Mouse (Mus musculus) embryonic facial prominence, embryonic 11.5 days (tissue): Measurements from ENCODE around the gene Syce2. TPM values are rescaled to one million over a fixed set of nuclear protein-coding genes. Genes with fewer than 3 reads are reported as not detected.

Experiments
- ATAC-seq: fragments of 200-750 bp; cut with Nextera tagmentation; replicated peaks from 2 replicates; pipeline ENCODE4 v1.8.0; 2017; ENCODE audit warnings: low read depth; ENCODE audit not compliant: insufficient number of reproducible peaks, low FRiP score, low TSS enrichment
- DNase-seq: peaks from one replicate; pipeline ENCODE4 v3.0.0-alpha.2; 2015; ENCODE audit warnings: low spot score
- H3K27ac ChIP-seq: fragments of 300-500 bp; sonication (generic); replicated peaks from 2 replicates; pipeline ENCODE4 v1.5.1; 2014; ENCODE audit warnings: mild to moderate bottlenecking, low read depth, low read length, control low read depth
- H3K27me3 ChIP-seq: fragments of 300-500 bp; sonication (generic); 2 replicates; pipeline ENCODE4 v1.6.1; 2014; ENCODE audit warnings: mild to moderate bottlenecking, low read length, moderate library complexity, mixed read lengths; ENCODE audit not compliant: control insufficient read depth, insufficient read depth
- H3K36me3 ChIP-seq: fragments of 300-500 bp; sonication (generic); replicated peaks from 2 replicates; pipeline ENCODE4 v1.6.1; 2014; ENCODE audit warnings: low read depth, mild to moderate bottlenecking, low read length, moderate library complexity, mixed read lengths; ENCODE audit not compliant: control insufficient read depth, insufficient read depth
- H3K4me1 ChIP-seq: fragments of 300-500 bp; sonication (generic); 2 replicates; pipeline ENCODE4 v1.6.1; 2014; ENCODE audit warnings: low read length, mixed read lengths; ENCODE audit not compliant: control insufficient read depth, insufficient read depth
- H3K4me2 ChIP-seq: fragments of 300-500 bp; sonication (generic); 2 replicates; pipeline ENCODE4 v1.6.1; 2014; ENCODE audit warnings: low read depth, mild to moderate bottlenecking, control low read depth, low read length, moderate library complexity
- H3K4me3 ChIP-seq: fragments of 300-500 bp; sonication (generic); 2 replicates; pipeline ENCODE4 v1.5.1; 2014; ENCODE audit warnings: low read depth, low read length, control low read depth
- H3K9ac ChIP-seq: fragments of 300-500 bp; sonication (generic); replicated peaks from 2 replicates; pipeline ENCODE4 v1.6.1; 2014; ENCODE audit warnings: mild to moderate bottlenecking, control low read depth, low read length
- H3K9me3 ChIP-seq: fragments of 300-500 bp; sonication (generic); replicated peaks from 2 replicates; pipeline ENCODE4 v1.6.1; 2016; ENCODE audit warnings: mild to moderate bottlenecking, low read length, inconsistent platforms, mixed read lengths; ENCODE audit not compliant: control insufficient read depth
- WGBS: fragments of 180-500 bp; shearing (Covaris S2); extraction: QIAGEN DNeasy Blood & Tissue Kit; methylation state at CpG from one replicate; pipeline ENCODE4 v1.1.7; 2014; 5-methylcytosine and 5-hydroxymethylcytosine counted together
- polyA plus RNA-seq: library from polyadenylated mRNA; unstranded; fragments of >200 nt; fragmentation: Nextera tagmentation; extraction: Ambion mirVana; gene quantifications from 2 replicates; pipeline ENCODE4 v1.2.1, GENCODE M21; 2014

Syce2 gene
- polyA plus RNA-seq, 1 experiment from 2014 or later, result 89.2 TPM

DNA sequence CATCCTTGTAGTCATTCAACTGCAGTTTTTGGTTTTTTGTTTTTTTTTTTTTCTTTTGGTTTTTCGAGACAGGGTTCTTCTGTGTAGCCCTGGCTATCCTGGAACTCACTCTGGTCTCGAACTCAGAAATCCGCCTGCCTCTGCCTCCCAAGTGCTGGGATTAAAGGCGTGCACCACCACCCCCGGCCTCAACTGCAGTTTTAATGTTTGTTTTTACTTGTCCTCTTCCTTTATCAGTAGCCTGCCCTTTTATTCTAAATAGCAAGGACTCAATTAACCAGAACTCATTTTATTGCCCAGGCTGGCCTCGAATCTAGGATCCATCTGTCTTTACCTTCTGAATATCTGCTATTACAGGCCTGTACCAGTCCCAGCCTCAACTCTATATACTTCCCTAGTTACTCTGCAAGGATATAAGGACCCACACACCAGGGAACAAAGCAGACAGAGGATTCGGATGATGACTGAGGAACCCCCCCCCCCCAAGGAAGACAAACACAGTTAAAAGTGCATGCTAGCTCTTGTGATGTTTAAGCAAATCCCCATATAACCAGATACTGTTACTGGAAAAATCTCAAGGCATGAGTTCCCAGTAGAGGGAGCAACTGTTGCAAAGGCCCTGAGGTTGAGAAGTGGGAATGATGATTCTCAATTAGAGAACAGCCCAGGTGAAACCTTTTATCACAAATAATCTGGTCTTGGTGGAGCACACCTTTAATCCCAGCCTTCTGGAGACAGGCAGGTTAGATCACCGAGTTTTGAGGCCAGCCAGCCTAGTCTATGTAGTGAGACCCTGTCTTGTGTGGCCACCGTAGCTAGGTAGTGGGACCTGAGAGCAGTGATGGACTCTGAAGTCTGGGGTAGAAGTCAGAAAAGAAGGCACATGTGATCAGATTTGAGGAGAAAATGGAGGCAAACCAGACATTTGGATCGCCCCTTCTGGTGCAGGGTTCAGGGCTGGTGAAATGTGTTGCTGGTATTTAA lies 38.9 kb upstream of the Syce2 start:
- no peak for DNase-seq
- Histone ChIP-seq H3K4me3 (peak overlapping the region; percentile 97), H3K27me3 (no peaks in the 10 kb centered on the region), H3K9me3 (no peaks in the 10 kb centered on the region), H3K4me2 (peak overlapping the region; percentile 59), H3K9ac (peak overlapping the region; percentile 99), H3K27ac (peak overlapping the region; percentile 90), H3K4me1 (peaks cover 10% of the 10 kb centered on the region), H3K36me3 (peaks cover 24% of the 10 kb centered on the region)
- ATAC-seq, result no peak
- 71% methylated on average over 10 of the region's 10 CpGs for WGBS

GRCm38 (mm10) chr8:84834002-84834865 lies 37.7 kb upstream of the Syce2 start:
- Histone ChIP-seq H3K4me2 (no peak overlapping the region), H3K27me3 (no peaks in the 10 kb centered on the region), H3K4me3 (no peak overlapping the region), H3K27ac (no peak overlapping the region), H3K9ac (no peak overlapping the region), H3K9me3 (no peaks in the 10 kb centered on the region), H3K4me1 (peaks cover 12% of the 10 kb centered on the region), H3K36me3 (peaks cover 26% of the 10 kb centered on the region)
- DNase-seq (no peak), ATAC-seq (no peak)
- WGBS, result 89% methylated on average over 19 of the region's 19 CpGs

DNA sequence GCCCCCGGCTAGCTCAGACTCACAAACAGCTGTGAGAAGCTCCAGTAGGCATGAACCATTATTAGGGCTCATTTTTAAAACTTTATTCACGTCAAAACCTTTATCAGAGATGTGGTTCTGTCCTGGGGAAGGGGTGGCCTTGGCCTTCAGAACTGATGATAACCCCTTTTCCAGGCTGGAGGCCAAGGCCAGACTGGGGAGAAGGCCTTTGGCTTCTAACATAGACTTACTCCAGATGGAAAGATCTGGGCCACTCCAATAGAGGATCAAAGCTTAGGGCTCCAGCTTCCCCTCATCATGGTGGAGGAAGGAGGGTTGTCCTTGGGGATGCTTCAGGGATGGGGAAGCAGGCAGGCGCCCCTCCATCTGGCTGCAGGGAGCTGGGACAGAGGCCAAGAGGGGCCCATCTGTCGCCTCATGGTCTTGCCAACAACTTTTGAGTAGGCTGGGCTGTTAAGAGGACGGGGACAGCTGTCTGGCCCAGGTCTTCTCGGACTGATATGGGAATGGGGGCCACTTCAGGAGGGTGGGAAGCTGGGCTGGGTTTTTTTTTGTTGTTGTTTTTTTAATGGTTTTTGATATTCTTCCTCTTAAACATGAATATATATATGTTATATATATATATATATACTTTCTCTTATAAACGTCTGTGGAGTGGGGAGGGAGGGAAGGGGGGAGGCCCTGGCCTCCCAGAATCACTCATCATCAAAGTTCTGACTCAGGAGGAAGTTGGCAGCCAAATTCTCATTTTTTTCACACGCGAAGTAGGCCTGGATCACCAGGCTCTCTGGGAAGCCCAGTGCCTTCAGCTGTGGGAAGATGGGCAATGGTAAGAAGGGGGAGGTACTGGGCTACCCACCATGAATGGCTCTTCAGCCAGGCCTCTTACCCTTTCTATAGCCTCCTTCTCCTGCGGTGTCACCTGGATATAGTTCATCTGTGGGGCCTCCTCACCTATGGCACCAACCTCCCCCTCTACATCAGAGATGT lies 36.8 kb upstream of the Syce2 start:
- no peaks in the 10 kb centered on the region for H3K27me3 ChIP-seq
- H3K4me2 ChIP-seq, result no peak overlapping the region
- H3K9me3 ChIP-seq, result no peaks in the 10 kb centered on the region
- peaks cover 26% of the 10 kb centered on the region for H3K36me3 ChIP-seq
- WGBS, result 86% methylated on average over 10 of the region's 10 CpGs
- no peak overlapping the region for H3K9ac ChIP-seq
- H3K4me1 ChIP-seq, result peaks cover 12% of the 10 kb centered on the region
- no peak overlapping the region for H3K4me3 ChIP-seq
- no peak overlapping the region for H3K27ac ChIP-seq
- DNase-seq (no peak), ATAC-seq (no peak)

DNA sequence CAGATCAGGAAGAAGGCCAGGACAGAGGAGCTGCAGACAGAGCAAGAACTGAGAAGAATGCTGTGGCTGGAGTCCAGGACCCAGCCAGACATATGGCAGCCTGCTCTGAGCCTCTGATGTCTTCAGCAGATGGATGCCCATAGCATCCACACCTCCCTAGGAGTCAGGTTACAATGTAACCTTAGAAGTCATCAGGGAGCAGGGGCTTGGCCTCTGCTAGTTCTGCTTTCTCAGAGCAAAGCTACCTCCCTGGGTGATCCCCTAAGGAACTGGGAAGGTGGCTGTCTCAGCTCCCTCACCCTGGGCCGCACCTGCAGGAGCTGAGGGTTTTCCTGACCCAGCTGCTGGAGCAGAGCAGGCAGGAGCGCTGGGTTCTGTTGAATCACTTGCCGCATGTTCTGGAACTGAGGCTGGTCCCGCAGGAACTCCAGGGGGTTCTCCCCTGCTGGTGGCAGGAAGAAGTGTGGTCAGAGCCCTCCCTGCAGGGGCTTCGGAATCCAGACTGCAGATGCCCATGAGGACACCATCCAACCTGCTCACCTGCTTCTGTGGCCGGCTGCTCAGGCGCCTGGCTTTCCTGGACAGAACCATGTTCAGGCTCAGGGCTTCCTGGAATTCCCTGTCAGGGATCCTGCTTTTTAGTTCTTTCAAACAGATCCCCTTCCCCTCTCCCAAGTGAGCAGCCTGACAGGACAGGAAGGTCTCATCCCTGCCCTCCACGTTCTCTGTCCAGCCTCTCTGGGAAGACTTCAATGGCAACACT lies 34.6 kb upstream of the Syce2 start:
- peak; percentile 63 for DNase-seq
- peak overlapping the region; percentile 20 for H3K27ac ChIP-seq

GRCm38 (mm10) chr8:84837912-84838470 lies 33.9 kb upstream of the Syce2 start:
- Histone ChIP-seq H3K27ac (no peak overlapping the region), H3K36me3 (peaks cover 35% of the 10 kb centered on the region)

More for the DNA sequence above, 34.6 kb upstream of the Syce2 start:
- H3K9ac ChIP-seq, result peak overlapping the region; percentile 2; the same call in 1 of the 2 replicates
- H3K36me3 ChIP-seq, result peaks cover 28% of the 10 kb centered on the region
- H3K9me3 ChIP-seq, result no peaks in the 10 kb centered on the region
- WGBS, result 44% methylated on average over 8 of the region's 8 CpGs
- ATAC-seq, result peak; percentile 14
- H3K4me2 ChIP-seq, result no peak overlapping the region; the same call in 1 of the 2 replicates
- H3K4me1 ChIP-seq, result peaks cover 12% of the 10 kb centered on the region
- H3K27me3 ChIP-seq, result no peaks in the 10 kb centered on the region
- no peak overlapping the region for H3K4me3 ChIP-seq

GRCm38 (mm10) chr8:84838513-84838912 lies 33.4 kb upstream of the Syce2 start:
- DNase-seq (no peak), ATAC-seq (no peak)
- WGBS, result 90% methylated on average over 5 of the region's 5 CpGs
- peaks cover 12% of the 10 kb centered on the region for H3K4me1 ChIP-seq
- no peaks in the 10 kb centered on the region for H3K27me3 ChIP-seq
- no peak overlapping the region for H3K4me2 ChIP-seq
- H3K9me3 ChIP-seq, result no peaks in the 10 kb centered on the region
- H3K27ac ChIP-seq, result no peak overlapping the region
- H3K9ac ChIP-seq, result no peak overlapping the region
- H3K4me3 ChIP-seq, result no peak overlapping the region
- peaks cover 40% of the 10 kb centered on the region for H3K36me3 ChIP-seq

More at GRCm38 (mm10) chr8:84837912-84838470, 33.9 kb upstream of the Syce2 start:
- Histone ChIP-seq H3K4me1 (peaks cover 12% of the 10 kb centered on the region), H3K27me3 (no peaks in the 10 kb centered on the region), H3K4me2 (no peak overlapping the region; the same call in 1 of the 2 replicates), H3K4me3 (no peak overlapping the region), H3K9ac (no peak overlapping the region), H3K9me3 (no peaks in the 10 kb centered on the region)
- ATAC-seq, result no peak
- DNase-seq, result no peak
- WGBS, result 78% methylated on average over 15 of the region's 15 CpGs
